Mouse (Mus musculus) limb, embryonic 11.5 days (tissue): ENCODE results near the gene Atp8b4. TPM values are rescaled to one million over a fixed set of nuclear protein-coding genes. Genes with fewer than 3 reads are reported as not detected.
A peak's percentile ranks its signal among the peaks of the same experiment; 100 is the strongest.
"Not testable (repeated sequence)": the region's sequence is repeated elsewhere in the genome, so short reads cannot be mapped to it uniquely, and the experiment has no call there.

Experiments used
- ATAC-seq: fragments of 200-750 bp; cut with Nextera tagmentation; 2 replicates; pipeline ENCODE4 v1.8.0; 2017; ENCODE audit warnings: low read depth; ENCODE audit not compliant: insufficient number of reproducible peaks, low FRiP score, low TSS enrichment
- DNase-seq: peaks from one replicate; pipeline ENCODE4 v3.0.0-alpha.2; 2015; ENCODE audit warnings: low spot score
- H3K27ac ChIP-seq: fragments of 300-500 bp; sonication (generic); replicated peaks from 2 replicates; pipeline ENCODE4 v1.5.1; 2014; ENCODE audit warnings: low read depth, mild to moderate bottlenecking, low read length
- H3K27me3 ChIP-seq: fragments of 300-500 bp; sonication (generic); 2 replicates; pipeline ENCODE4 v1.6.1; 2014; ENCODE audit warnings: mild to moderate bottlenecking, low read length, mixed read lengths; ENCODE audit not compliant: control insufficient read depth, insufficient read depth
- H3K36me3 ChIP-seq: fragments of 300-500 bp; sonication (generic); 2 replicates; pipeline ENCODE4 v1.6.1; 2014; ENCODE audit warnings: mild to moderate bottlenecking, low read length, moderate library complexity, mixed read lengths; ENCODE audit not compliant: control insufficient read depth, insufficient read depth
- H3K4me1 ChIP-seq: fragments of 300-500 bp; sonication (generic); 2 replicates; pipeline ENCODE4 v1.6.1; 2014; ENCODE audit warnings: low read length, mixed read lengths; ENCODE audit not compliant: control insufficient read depth, insufficient read depth
- H3K4me2 ChIP-seq: fragments of 300-500 bp; sonication (generic); 2 replicates; pipeline ENCODE4 v1.6.1; 2014; ENCODE audit warnings: low read depth, mild to moderate bottlenecking, moderate library complexity; ENCODE audit not compliant: severe bottlenecking
- H3K4me3 ChIP-seq: fragments of 300-500 bp; sonication (generic); 2 replicates; pipeline ENCODE4 v1.5.1; 2014; ENCODE audit warnings: low read depth, low read length
- H3K9ac ChIP-seq: fragments of 300-500 bp; sonication (generic); 2 replicates; pipeline ENCODE4 v1.6.1; 2014; ENCODE audit warnings: mild to moderate bottlenecking, low read length
- H3K9me3 ChIP-seq: fragments of 300-500 bp; sonication (generic); 2 replicates; pipeline ENCODE4 v1.6.1; 2016; ENCODE audit warnings: low read length; ENCODE audit not compliant: control insufficient read depth
- WGBS: fragments of 180-500 bp; shearing (Covaris S2); extraction: QIAGEN DNeasy Blood & Tissue Kit; methylation state at CpG from one replicate; pipeline ENCODE4 v1.1.7; 2014; 5-methylcytosine and 5-hydroxymethylcytosine counted together
- polyA plus RNA-seq: library from polyadenylated mRNA; unstranded; fragments of >200 nt; fragmentation: Nextera tagmentation; extraction: Ambion mirVana; gene quantifications from 2 replicates; pipeline ENCODE4 v1.2.1, GENCODE M21; 2014

Gene Atp8b4
- polyA plus RNA-seq, 1 experiment from 2014 or later: 0.07 TPM

GRCm38 (mm10) chr2:126472836-126473235 lies 27.6 kb downstream of the Atp8b4 start:
- Histone ChIP-seq H3K9ac (no peak overlapping the region), H3K27ac (no peak overlapping the region), H3K4me1 (no peaks in the 10 kb centered on the region), H3K9me3 (no peaks in the 10 kb centered on the region), H3K4me3 (no peak overlapping the region), H3K36me3 (no peaks in the 10 kb centered on the region), H3K4me2 (no peak overlapping the region), H3K27me3 (no peaks in the 10 kb centered on the region)
- WGBS: 74% methylated on average over 5 of the region's 5 CpGs
- ATAC-seq (no peak), DNase-seq (no peak)

GRCm38 (mm10) chr2:126467790-126468189 lies 32.7 kb downstream of the Atp8b4 start:
- no peak overlapping the region for H3K4me2 ChIP-seq
- H3K9ac ChIP-seq: no peak overlapping the region
- DNase-seq (no peak), ATAC-seq (no peak)
- WGBS: 81% methylated on average over 4 of the region's 4 CpGs
- no peaks in the 10 kb centered on the region for H3K4me1 ChIP-seq
- H3K9me3 ChIP-seq: no peaks in the 10 kb centered on the region
- no peaks in the 10 kb centered on the region for H3K36me3 ChIP-seq
- no peaks in the 10 kb centered on the region for H3K27me3 ChIP-seq
- no peak overlapping the region for H3K27ac ChIP-seq
- no peak overlapping the region for H3K4me3 ChIP-seq

GRCm38 (mm10) chr2:126466391-126467134 lies 33.9 kb downstream of the Atp8b4 start:
- no peak for DNase-seq
- no peak overlapping the region for H3K9ac ChIP-seq
- H3K36me3 ChIP-seq: no peaks in the 10 kb centered on the region
- ATAC-seq: no peak
- WGBS: 89% methylated on average over 13 of the region's 13 CpGs
- H3K27me3 ChIP-seq: no peaks in the 10 kb centered on the region
- H3K9me3 ChIP-seq: no peaks in the 10 kb centered on the region
- H3K4me2 ChIP-seq: no peak overlapping the region
- no peaks in the 10 kb centered on the region for H3K4me1 ChIP-seq
- H3K4me3 ChIP-seq: no peak overlapping the region
- no peak overlapping the region for H3K27ac ChIP-seq

- Histone ChIP-seq H3K27ac (no peak overlapping the region), H3K9ac (no peak overlapping the region), H3K36me3 (no peaks in the 10 kb centered on the region), H3K4me1 (no peaks in the 10 kb centered on the region), H3K4me3 (no peak overlapping the region), H3K4me2 (no peak overlapping the region), H3K27me3 (no peaks in the 10 kb centered on the region), H3K9me3 (no peaks in the 10 kb centered on the region)
- ATAC-seq (no peak), DNase-seq (no peak)
- WGBS: 94% methylated on average over 2 of the region's 2 CpGs
These were observed 41.8 kb downstream of the Atp8b4 start for GRCm38 (mm10) chr2:126458661-126459060.

- H3K9ac ChIP-seq, H3K36me3 ChIP-seq, H3K27me3 ChIP-seq, H3K4me1 ChIP-seq, H3K4me3 ChIP-seq, H3K4me2 ChIP-seq, H3K9me3 ChIP-seq, H3K27ac ChIP-seq, ATAC-seq: not testable (repeated sequence)
- 70% methylated on average over 2 of the region's 2 CpGs for WGBS
- DNase-seq: peak; percentile 20
These were observed 42.7 kb downstream of the Atp8b4 start for GRCm38 (mm10) chr2:126457759-126458158.

- H3K36me3 ChIP-seq: no peaks in the 10 kb centered on the region
- H3K4me3 ChIP-seq: no peak overlapping the region
- no peaks in the 10 kb centered on the region for H3K27me3 ChIP-seq
- H3K9ac ChIP-seq: no peak overlapping the region
- WGBS: 89% methylated on average over 7 of the region's 7 CpGs
- H3K9me3 ChIP-seq: no peaks in the 10 kb centered on the region
- no peak for DNase-seq
- no peak for ATAC-seq
- H3K27ac ChIP-seq: no peak overlapping the region
- no peaks in the 10 kb centered on the region for H3K4me1 ChIP-seq
- no peak overlapping the region for H3K4me2 ChIP-seq
These were observed 49.6 kb downstream of the Atp8b4 start for GRCm38 (mm10) chr2:126450937-126451302.

GRCm38 (mm10) chr2:126450210-126450936 lies 50.1 kb downstream of the Atp8b4 start:
- no peak overlapping the region for H3K27ac ChIP-seq
- H3K27me3 ChIP-seq: no peaks in the 10 kb centered on the region
- H3K4me2 ChIP-seq: no peak overlapping the region
- no peaks in the 10 kb centered on the region for H3K36me3 ChIP-seq
- no peak overlapping the region for H3K9ac ChIP-seq
- H3K4me3 ChIP-seq: no peak overlapping the region
- no peaks in the 10 kb centered on the region for H3K4me1 ChIP-seq
- H3K9me3 ChIP-seq: no peaks in the 10 kb centered on the region
- DNase-seq: no peak
- WGBS: 74% methylated on average over 14 of the region's 14 CpGs
- peak; percentile 47; the same call in 1 of the 2 replicates for ATAC-seq

- Histone ChIP-seq H3K9ac (no peak overlapping the region), H3K36me3 (no peaks in the 10 kb centered on the region), H3K27me3 (no peaks in the 10 kb centered on the region), H3K4me3 (no peak overlapping the region), H3K4me1 (no peaks in the 10 kb centered on the region), H3K4me2 (no peak overlapping the region), H3K9me3 (no peaks in the 10 kb centered on the region), H3K27ac (no peak overlapping the region)
- WGBS: 80% methylated on average over 6 of the region's 6 CpGs
- ATAC-seq (no peak), DNase-seq (no peak)
These were observed 55.4 kb downstream of the Atp8b4 start for GRCm38 (mm10) chr2:126445039-126445438.
